Mouse (Mus musculus) C2C12 (cell line): Measurements from ENCODE around the gene Rab5if. TPM values are rescaled to one million over a fixed set of nuclear protein-coding genes. Genes with fewer than 3 reads are reported as not detected.
"Not testable (repeated sequence)": the region's sequence is repeated elsewhere in the genome, so short reads cannot be mapped to it uniquely, and the experiment has no call there.

Source experiments
- H3K27me3 ChIP-seq: one replicate; pipeline ENCODE4 v1.6.1; 2011; ENCODE audit not compliant: control insufficient read depth, insufficient read depth, insufficient read length
- H3K36me3 ChIP-seq: one replicate; pipeline ENCODE4 v1.6.1; 2011; ENCODE audit not compliant: control insufficient read depth, insufficient read depth
- H3K4me3 ChIP-seq: one replicate; pipeline ENCODE4 v1.5.1; 2011; ENCODE audit warnings: mild to moderate bottlenecking, control low read depth; ENCODE audit not compliant: poor library complexity, insufficient read depth, severe bottlenecking
- H3K79me2 ChIP-seq: one replicate; pipeline ENCODE4 v1.6.1; 2011; ENCODE audit not compliant: control insufficient read depth, insufficient read depth
- H3K79me3 ChIP-seq: one replicate; pipeline ENCODE4 v1.6.1; 2011; ENCODE audit warnings: low read depth, control low read depth
- H3ac ChIP-seq: one replicate; pipeline ENCODE3; 2011; ENCODE audit warnings: low read depth; ENCODE audit not compliant: control insufficient read depth, insufficient read length
- CEBPB ChIP-seq: IDR thresholded peaks from one replicate; pipeline ENCODE4 v1.6.1; 2011; ENCODE audit warnings: low read depth, mild to moderate bottlenecking, control low read depth, moderate library complexity
- CTCF ChIP-seq: IDR thresholded peaks from one replicate; pipeline ENCODE4 v1.5.1; 2011; ENCODE audit not compliant: control insufficient read depth, insufficient read depth, insufficient read length
- FOSL1 ChIP-seq: IDR thresholded peaks from one replicate; pipeline ENCODE4 v1.8.0; 2011; ENCODE audit warnings: mild to moderate bottlenecking, low read length; ENCODE audit not compliant: poor library complexity, insufficient read depth, severe bottlenecking
- MAX ChIP-seq: IDR thresholded peaks from one replicate; pipeline ENCODE4 v1.6.1; 2011; ENCODE audit warnings: mild to moderate bottlenecking, control low read depth
- MYOD1 ChIP-seq: IDR thresholded peaks from one replicate; pipeline ENCODE4 v1.6.1; 2011; ENCODE audit warnings: low read depth; ENCODE audit not compliant: control insufficient read depth, insufficient read length
- MYOG ChIP-seq: IDR thresholded peaks from one replicate; pipeline ENCODE4 v1.6.1; 2011; ENCODE audit not compliant: control insufficient read depth, insufficient read length; ENCODE audit errors: extremely low read depth
- USF1 ChIP-seq: IDR thresholded peaks from one replicate; pipeline ENCODE4 v1.6.1; 2011; ENCODE audit warnings: low read depth, mild to moderate bottlenecking, control low read depth, moderate library complexity
- polyA plus RNA-seq: library from polyadenylated mRNA; unstranded; fragments of >200 nt; fragmentation: generic; extraction: Trizol; gene quantifications from one replicate; pipeline ENCODE4 v1.2.1, GENCODE M21; 2012; ENCODE audit warnings: missing spikeins

Rab5if gene
- polyA plus RNA-seq, 1 experiment = 228 TPM

- Histone ChIP-seq H3K27me3 (peaks cover 4% of the 10 kb centered on the region), H3K4me3 (no peak overlapping the region), H3K36me3 (no peaks in the 10 kb centered on the region), H3K79me2 (no peaks in the 10 kb centered on the region), H3K79me3 (no peaks in the 10 kb centered on the region), H3ac (no peak overlapping the region)
- TF ChIP-seq CEBPB = no peak
- no peak for TF ChIP-seq MYOG
- TF ChIP-seq FOSL1 = no peak
- TF ChIP-seq CTCF = no peak
- TF ChIP-seq MAX = no peak
- no peak for TF ChIP-seq USF1
- TF ChIP-seq MYOD1 = no peak
Observed at GRCm38 (mm10) chr2:156898374-156898773, 35.4 kb downstream of the Rab5if start.

- H3K79me2 ChIP-seq = no peaks in the 10 kb centered on the region
- H3K79me3 ChIP-seq = no peaks in the 10 kb centered on the region
- H3K27me3 ChIP-seq = peaks cover 7% of the 10 kb centered on the region
- no peaks in the 10 kb centered on the region for H3K36me3 ChIP-seq
- TF ChIP-seq CEBPB = no peak
- no peak for TF ChIP-seq MYOG
- TF ChIP-seq MYOD1 = no peak
- TF ChIP-seq CTCF = no peak
- TF ChIP-seq USF1 = no peak
- TF ChIP-seq FOSL1 = no peak
- TF ChIP-seq MAX = no peak
- H3K4me3 ChIP-seq = no peak overlapping the region
- H3ac ChIP-seq = no peak overlapping the region
Observed at GRCm38 (mm10) chr2:156899184-156899583, 36.3 kb downstream of the Rab5if start.

GRCm38 (mm10) chr2:156901344-156901743 lies 38.4 kb downstream of the Rab5if start:
- TF ChIP-seq MYOD1 (no peak), MAX (no peak), MYOG (no peak), USF1 (no peak)
- Histone ChIP-seq H3K4me3 (no peak overlapping the region), H3K36me3 (no peaks in the 10 kb centered on the region), H3K27me3 (peaks cover 7% of the 10 kb centered on the region), H3ac (no peak overlapping the region), H3K79me2 (no peaks in the 10 kb centered on the region), H3K79me3 (no peaks in the 10 kb centered on the region)

GRCm38 (mm10) chr2:156901883-156902282 lies 39.0 kb downstream of the Rab5if start:
- H3ac ChIP-seq = no peak overlapping the region
- no peak for TF ChIP-seq MAX
- TF ChIP-seq MYOG = no peak
- TF ChIP-seq CEBPB = no peak
- TF ChIP-seq CTCF = no peak
- no peak for TF ChIP-seq FOSL1
- TF ChIP-seq MYOD1 = no peak
- TF ChIP-seq USF1 = no peak
- H3K79me3 ChIP-seq = no peaks in the 10 kb centered on the region
- peaks cover 7% of the 10 kb centered on the region for H3K27me3 ChIP-seq
- no peaks in the 10 kb centered on the region for H3K79me2 ChIP-seq
- H3K36me3 ChIP-seq = no peaks in the 10 kb centered on the region
- H3K4me3 ChIP-seq = no peak overlapping the region

GRCm38 (mm10) chr2:156902411-156902810 lies 39.5 kb downstream of the Rab5if start:
- H3K79me2 ChIP-seq, H3K79me3 ChIP-seq, H3ac ChIP-seq, H3K36me3 ChIP-seq, H3K4me3 ChIP-seq, H3K27me3 ChIP-seq: not testable (repeated sequence)

- Histone ChIP-seq H3K36me3 (no peaks in the 10 kb centered on the region), H3K79me3 (no peaks in the 10 kb centered on the region), H3ac (no peak overlapping the region), H3K79me2 (no peaks in the 10 kb centered on the region), H3K27me3 (peaks cover 7% of the 10 kb centered on the region), H3K4me3 (no peak overlapping the region)
- no peak for TF ChIP-seq CEBPB
- TF ChIP-seq MAX = no peak
- no peak for TF ChIP-seq MYOG
- TF ChIP-seq CTCF = no peak
- TF ChIP-seq FOSL1 = no peak
- TF ChIP-seq MYOD1 = no peak
Observed at GRCm38 (mm10) chr2:156903367-156903766, 40.4 kb downstream of the Rab5if start.
